Mouse (Mus musculus): ENCODE results near the gene Gm11437.
A peak's percentile ranks its signal among the peaks of the same experiment; 100 is the strongest.

Gene Gm11437

DNA sequence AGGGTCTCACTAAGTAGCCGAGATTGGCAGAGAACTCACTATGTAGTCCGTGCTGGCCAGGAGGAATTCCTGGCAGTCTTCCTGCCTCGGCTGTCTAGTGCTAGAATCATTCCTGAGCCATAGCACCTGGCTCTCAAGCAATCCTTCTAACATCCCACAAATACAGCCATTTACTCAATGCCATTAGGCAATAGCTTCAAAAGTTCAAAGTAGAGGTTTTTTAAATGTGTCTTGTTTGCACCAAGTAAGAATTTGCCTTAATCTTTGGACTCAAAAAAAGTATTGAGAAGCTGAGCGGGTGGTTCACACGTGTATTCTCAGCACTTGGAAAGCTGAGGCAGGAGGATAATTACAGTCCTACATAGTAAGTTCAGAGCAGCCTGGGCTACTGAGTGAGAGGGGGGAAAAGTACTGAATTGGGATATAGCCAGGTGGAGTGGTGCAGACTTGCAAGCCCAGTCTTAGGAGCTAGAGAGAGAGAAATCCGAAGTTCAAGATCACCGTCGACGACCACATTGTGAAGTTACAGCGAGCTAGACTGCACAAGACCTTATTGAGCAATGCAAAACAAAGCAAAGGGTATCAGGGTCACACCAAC is 22.0 kb downstream of the Gm11437 start:
- DNase-seq (ENCODE audit: low read depth, low spot score), result no peak

DNA sequence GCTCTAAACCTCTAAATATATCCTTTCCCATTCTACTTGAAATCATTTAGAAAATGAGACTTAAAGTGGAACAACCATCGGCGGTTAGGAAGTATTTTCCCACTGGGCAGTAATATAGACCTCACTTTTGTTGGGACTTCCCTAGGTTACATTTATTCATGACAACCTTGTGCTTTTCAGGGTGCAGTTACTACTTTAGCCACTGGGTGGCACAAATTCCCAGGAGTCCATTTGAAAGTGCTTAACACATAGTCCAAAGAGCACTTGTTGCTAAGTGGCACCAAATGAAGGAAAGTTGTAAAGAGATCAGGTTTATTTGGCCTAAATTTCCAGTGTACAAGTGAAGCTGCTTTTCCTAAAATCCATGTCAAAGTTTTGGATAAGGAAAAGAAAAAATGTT is 25.5 kb downstream of the Gm11437 start:
- peak; percentile 47 for DNase-seq (ENCODE audit: low read depth, low spot score)

DNA sequence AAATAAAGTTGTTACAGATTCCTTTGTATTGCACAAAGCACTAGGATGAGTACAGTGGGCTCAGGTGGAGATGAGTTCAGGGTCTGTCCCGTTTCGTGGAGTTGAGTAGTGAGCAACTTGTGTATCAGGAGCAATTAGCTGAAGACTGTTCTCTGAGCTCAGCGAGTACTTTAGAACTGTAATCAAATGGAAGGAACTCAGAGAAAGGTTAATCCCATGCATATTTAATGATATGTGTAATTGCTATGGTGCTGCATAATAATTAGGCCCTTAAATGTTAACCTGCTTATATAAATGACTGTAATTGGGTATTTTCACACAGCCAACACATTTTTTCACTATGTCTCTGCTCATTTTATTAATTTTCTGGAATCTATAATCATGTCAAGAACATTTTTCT is 30.8 kb downstream of the Gm11437 start:
- no peak for DNase-seq (ENCODE audit: low read depth, low spot score)

DNA sequence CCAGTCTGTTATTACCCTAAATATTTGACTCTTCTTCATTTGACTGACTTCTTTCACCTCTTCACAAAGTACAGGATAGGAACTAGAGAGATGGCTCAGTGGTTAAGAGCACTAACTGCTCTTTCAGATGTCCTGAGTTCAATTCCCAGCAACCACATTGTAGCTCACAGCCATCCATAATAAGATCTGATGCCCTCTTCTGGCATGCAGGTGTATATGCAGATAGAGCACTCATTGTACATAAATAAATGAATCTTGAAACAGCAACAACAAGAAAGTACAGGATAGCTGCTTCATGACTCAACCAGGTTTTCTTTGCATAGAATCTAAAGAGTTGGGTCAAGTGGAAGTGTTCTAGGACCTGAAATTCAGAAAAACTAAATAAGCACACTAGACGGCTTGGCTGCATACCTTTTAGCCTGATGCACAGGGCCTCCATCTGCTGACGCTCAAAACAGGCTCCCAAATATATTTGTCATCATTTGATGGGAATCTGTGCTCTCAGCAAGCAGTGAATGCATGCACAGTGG is 32.9 kb downstream of the Gm11437 start:
- no peak for DNase-seq (ENCODE audit: low read depth, low spot score)

DNA sequence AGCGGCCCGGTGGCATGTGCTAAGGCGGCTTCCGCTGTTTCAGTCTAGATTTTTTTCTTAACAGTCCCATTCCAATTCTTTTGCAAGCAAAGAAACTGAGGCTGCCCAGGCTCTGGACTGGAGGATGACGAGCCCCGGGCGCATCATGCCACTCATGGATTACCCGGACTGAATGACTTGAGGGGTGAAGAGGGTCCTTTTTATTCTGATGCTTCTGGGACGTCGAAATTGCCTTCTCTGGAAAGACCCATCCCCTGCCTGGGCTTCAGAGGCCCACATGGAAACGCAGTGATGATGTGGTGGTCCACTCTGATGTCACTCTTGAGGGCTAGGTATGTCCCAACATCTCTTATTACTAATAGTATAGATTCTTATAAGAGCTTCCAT is 37.5 kb downstream of the Gm11437 start:
- no peak for DNase-seq (ENCODE audit: low read depth, low spot score)

DNA sequence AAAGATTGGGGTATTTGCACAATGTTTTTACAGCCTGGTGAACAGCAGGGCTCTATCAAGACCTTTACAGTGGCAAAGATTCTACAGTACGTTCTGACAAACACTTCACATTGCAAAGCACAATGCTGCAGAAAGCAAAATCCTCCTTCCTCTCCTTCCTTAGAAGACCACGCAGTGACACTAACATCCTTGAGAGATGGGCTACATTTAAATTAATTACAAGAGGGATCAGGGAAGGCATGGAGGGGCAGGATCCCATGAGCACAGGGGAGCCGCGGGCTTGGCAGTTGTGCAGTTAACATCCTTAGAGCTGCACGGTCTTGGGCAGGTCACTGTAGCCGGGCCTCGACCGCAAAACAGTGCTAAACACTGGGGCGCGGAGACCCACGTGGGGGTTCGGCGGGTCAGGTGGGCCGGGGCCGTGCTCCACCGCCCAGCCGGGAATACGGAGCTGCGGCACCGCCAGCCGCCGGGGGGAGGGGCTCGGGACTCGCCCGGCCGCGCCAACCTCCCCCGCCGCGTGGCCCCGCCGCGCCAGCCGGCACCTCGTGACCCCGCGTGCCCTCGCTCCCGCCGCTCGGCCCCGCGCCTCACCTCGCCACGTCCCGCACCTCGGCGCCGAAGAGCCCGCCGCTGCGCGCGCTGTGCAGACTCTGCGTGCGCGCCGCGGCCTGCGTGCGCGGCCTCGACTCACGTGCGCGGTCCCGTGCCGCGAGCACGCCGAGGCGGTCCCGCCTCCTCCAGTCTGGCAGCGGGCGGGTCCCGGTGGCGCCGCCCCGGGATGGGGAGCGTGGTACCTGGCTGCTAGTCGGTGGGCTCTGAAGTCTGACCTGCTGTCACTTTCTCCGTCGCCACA is 38.1 kb downstream of the Gm11437 start, which contains the start of the genes Tada2a and Acaca:
TSS of gene Tada2a (minus strand) at position 658 of the 856 bp plus-strand sequence.
TSS of gene Acaca (plus strand) at position 730 of the 856 bp plus-strand sequence.
- peak; percentile 65 for DNase-seq (ENCODE audit: low read depth, low spot score)

DNA sequence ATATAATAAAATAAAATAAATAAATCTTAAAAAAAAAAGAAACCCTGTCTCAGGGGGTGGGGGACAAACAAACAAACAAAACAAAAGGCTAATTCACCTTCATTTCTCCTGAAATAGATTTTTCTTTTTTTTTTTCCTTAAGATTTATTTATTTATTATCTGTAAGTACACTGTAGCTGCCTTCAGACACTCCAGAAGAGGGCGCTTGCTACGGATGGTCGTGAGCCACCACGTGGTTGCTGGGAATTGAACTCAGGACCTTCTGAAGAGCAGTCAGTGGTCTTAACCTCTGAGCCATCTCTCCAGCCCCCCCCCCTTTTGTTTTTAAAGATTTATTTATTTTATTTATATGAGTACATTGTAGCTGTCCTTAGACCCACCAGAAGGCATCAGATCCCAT is 39.3 kb downstream of the Gm11437 start:
- DNase-seq (ENCODE audit: low read depth, low spot score), result no peak

DNA sequence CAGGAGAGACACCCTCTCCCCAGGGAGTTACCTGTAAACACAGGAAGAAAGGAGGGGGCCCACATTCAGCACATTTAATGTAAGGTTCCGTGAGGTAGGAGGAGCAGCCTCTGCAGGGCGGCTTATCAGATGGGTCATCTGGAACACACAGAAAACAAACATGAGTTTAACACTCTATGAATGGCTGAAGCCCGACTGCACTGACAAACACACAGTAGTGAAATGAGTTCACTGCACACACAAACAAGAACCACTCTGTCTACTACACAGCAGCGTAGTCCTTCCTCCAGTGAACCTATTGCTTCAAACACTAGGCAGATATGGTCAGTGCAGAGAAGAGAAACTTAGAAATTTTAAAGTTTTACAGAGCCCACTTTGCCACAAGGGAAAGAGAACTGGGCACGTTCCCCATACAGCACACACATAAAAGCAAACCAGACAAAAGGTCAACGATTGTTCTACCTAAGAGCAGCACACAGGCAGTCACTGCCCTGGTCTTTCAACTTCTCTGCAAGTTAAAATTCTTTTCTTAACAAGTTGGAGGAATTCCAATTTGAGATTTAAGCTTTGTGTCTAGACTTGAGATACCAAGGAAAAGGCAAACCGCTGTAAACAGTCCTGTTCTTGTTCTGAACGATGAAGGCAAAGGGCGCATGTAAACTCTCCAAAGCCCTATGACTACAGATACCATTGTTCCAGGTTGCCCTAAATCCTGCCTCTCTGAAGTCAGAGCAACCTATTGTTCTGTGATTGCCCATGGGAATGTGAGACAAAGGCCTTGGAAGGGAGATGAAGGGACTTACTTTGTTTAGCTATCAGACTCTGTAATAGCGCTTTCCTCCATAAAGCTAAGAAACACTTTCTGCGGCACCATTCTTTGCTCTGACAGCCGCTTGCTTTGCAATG is 46.0 kb downstream of the Gm11437 start:
- no peak for DNase-seq (ENCODE audit: low read depth, low spot score)

DNA sequence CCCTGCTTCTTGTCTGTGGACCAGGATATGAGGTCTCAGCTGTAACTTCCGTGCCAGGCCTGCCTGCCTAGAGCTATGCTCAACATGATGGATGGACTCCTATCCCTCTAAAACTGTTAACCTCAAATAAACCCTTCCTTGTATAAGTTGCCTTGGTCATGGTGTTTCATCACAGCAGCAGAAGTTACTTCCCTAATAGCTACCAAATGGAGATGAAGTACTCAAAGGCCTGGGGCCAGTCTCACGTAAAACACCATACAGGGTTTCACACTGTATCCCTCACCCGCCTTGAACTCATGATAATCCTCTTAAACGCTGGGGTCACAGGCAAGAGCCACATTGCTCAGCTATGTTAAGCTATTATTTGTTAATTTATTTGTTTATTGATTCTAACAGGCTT is 49.8 kb downstream of the Gm11437 start:
- DNase-seq (ENCODE audit: low read depth, low spot score), result no peak

DNA sequence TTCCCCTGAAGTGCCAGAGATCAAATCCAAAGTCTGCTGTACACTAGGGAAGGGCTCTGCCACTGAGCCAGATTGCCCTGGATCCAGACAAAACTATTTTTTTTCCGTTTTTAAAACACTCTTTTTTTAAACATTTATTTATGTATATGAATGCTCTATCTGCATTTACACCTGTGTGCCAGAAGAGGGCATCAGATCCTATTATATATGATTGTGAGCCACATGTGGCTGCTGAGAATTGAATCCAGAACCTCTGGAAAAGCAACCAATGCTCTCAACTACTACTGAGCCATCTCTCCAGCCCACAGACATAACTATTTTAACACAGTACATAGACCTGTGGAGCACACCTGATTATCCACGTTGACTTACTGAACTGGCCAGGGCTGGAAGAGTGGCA is 51.1 kb downstream of the Gm11437 start:
- DNase-seq (ENCODE audit: low read depth, low spot score), result no peak

DNA sequence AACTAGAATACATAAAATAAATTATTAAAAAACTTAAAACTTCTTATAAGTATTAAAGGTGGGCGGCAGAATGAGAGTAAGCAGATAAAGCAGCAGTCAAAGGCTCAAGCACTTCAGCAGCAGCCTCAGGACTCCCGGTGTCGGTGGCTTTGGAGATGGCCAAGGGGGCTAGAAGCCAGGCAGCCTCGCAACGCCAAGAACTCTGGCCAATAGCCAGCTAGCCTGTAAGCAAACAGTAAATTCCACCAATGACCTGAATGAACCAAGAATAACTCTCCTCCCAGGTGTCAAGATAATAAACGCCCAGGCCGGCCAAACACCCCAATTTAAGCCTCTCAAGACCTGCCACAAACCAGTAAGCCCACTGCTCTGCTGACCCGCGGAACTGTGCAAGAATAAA is 51.6 kb downstream of the Gm11437 start:
- no peak for DNase-seq (ENCODE audit: low read depth, low spot score)

DNA sequence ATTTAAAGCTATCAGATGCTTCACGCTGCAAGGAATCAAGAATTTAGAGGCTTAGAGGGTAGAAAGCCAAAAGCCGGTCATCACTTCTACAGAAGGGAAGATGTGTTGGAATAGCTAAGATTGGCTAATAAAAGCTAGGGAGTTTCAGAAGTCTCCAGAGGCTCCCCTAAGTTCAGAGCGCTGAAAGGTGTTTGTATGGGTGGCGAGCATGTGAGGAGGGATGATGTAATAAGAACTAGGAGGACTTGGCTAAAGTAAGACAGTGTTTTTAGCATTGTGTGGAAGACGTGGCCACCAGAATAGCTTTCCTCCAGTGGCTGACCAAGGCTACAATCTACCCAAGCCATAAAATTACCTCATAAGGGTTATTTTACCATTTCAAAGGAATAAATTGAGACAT is 53.7 kb downstream of the Gm11437 start:
- DNase-seq (ENCODE audit: low read depth, low spot score), result no peak

DNA sequence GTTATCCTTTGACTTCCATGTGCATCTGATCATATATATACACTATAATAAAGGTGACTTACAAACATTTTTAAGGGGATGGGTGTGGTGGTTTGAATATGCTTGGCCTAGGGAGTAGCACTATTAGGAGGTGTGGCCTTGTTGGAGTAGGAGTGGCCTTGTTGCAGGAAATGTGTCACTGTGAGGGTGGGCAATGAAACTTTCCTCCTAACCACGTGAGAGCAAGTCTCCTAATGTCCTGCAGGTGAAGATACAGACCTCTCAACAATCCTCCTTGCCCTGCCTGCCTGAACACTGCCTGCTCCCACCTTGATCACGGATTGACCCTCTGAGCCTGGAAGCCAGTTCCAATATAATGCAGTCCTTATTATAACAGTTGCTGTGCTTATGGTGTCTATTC is 60.1 kb downstream of the Gm11437 start:
- no peak for DNase-seq (ENCODE audit: low read depth, low spot score)

DNA sequence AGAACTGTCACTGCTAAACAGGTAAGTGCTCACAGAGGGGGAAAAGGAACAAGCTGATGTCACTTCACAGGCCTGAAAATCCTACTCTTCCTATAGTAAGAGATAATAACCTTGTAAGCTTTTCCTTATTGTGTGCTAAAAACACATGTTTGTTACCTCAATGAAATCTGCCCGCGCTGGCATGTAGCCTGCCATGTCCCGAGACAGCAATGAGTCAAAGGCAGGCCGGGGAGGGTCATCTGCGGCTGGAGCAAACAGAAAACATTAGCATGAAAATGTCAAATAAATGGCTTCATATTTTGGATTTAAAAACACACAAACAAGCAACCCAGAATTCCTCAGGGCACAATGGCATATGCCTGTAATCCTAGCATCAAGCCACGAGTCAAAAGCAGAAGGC is 63.2 kb downstream of the Gm11437 start:
- no peak for DNase-seq (ENCODE audit: low read depth, low spot score)

DNA sequence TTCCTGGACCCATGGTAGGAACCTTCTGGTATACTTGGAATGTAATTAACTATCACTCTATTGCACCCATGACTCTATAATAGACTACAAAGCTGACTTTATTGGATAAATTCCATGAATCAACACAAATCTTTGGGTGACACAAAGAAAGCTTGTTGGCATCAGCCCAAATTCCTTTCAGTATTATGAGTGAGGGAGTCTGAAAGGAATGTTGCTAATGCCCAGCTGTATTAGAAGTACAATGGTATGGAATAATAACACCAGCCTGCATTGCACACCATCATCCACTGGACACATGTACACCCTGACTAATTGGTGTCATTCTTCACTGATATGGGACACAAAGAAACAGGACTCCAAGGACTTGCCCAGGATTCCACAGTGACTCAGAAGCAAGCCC is 66.1 kb downstream of the Gm11437 start:
- DNase-seq (ENCODE audit: low read depth, low spot score), result no peak
